Mouse (Mus musculus) ES-Bruce4 (cell line): ENCODE data around the gene Ppp1r13l.

Experiments used
- CTCF ChIP-seq: IDR thresholded peaks from one replicate; pipeline ENCODE4 v1.8.1; 2011; ENCODE audit warnings: low read depth, low read length
- EP300 ChIP-seq: IDR thresholded peaks from 2 replicates; pipeline ENCODE4 v1.6.1; 2011; ENCODE audit warnings: low read depth, low read length; ENCODE audit not compliant: insufficient read depth
- POLR2A ChIP-seq: IDR thresholded peaks from one replicate; pipeline ENCODE4 v1.8.1; 2011; ENCODE audit warnings: low read length; ENCODE audit not compliant: insufficient read depth

- TF ChIP-seq CTCF (no peak), POLR2A (no peak), EP300 (no peak)
Observed at GRCm38 (mm10) chr7:19356311-19356710, 3.2 kb upstream of the Ppp1r13l start.
